Mouse (Mus musculus): Measurements from ENCODE around the gene Ltbp3. TPM values are rescaled to one million over a fixed set of nuclear protein-coding genes. Genes with fewer than 3 reads are reported as not detected.

The Ltbp3 gene
- total RNA-seq, 2 experiments from 2014 or later, result 0.68 TPM; not detected in 1

GRCm38 (mm10) chr19:5801432-5801964 is 60.8 kb downstream of the Ltbp3 start:
- ATAC-seq (replicated peaks; ENCODE audit: low FRiP score, poor library complexity, severe bottlenecking), result no peak

DNA sequence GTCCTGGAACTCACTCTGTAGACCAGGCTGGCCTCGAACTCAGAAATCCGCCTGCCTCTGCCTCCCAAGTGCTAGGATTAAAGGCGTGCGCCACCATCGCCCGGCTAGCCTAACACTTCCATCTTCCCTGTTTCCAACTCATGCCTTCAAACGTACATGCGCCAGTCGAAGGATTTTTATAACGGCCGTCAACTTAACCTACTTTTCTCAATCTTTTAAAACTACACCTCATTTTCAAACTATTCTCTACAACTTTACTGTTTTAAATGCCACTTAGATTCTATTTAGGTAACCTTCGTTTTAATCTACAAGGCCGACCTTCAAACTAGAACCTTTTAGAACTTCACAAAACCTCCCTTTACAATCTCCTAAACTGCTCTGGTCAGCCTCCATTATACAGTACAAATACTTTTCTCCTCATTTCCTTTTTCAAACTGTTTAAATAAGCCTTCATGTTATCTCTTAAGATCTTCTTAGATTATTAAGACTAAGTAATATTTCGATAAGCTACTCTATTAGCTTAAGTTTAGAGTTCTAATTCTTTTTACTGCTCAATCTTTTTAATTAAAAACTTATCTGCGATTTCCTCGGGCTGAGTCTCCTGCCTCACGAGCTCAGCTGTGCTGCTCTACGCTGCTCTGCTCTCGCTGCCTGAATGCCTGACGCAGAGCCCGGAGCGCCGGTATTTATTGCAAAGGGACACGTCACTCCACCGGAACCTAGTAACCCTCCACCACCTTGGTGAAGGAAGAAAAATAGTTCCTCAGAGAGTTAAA is 61.5 kb downstream of the Ltbp3 start:
- 0 out of 2 replicates have a peak, but pooled peaks have one; percentile 27 for ATAC-seq (replicated peaks; ENCODE audit: low FRiP score, poor library complexity, severe bottlenecking)

DNA sequence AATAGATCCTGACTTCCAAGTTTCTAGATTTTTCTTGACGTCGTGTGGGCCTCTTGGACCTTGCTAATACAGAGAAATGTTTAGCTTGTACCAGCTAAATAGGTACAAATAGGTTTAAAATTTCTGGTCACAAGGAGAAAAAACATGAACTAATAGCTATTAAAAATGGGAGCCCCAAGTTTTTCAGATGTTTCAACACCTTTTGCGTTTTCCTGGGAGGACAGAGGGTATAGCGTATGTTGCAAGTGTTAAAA is 62.0 kb downstream of the Ltbp3 start:
- no peak for ATAC-seq (replicated peaks; ENCODE audit: low FRiP score, poor library complexity, severe bottlenecking)

DNA sequence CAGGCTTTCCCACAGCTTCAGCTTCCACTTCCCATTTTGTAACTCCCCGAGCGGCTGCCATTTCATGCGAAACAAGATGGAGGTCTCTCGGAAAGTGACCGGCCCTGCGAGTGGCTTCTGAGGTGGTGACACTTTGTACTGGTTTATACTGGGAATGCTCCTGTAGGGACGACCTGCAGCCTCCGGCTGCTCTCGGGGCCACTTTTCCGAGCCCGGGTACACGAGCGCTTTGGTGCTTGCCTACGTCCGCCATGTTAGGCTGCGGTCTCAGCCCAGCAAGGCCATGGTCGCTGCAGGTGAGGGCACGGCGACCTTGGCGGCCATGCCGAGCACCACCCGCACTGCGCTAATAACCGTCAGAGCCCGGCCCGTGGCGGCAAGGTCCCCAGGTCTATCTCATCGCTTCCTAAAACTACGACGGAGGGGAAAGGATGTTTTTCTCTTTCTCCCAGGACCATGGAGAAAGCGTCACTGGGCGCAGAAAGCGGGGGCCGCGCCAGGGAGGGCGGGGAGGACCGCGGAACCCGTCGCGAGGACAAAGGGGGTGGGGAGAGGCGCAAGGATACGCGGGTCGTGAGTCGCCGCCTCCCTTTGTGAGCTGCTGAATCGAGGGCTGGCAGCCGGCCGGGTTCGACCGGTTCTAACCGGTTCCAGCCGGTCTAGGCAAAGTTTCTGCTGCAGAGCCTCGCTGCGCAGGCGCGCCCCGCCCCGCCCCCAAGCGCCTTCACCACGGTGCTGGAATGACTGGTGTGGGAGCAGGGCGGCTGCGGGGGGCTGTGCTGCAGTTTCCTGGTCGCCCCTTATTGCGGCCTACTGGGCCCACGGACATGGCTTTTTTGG is 62.6 kb downstream of the Ltbp3 start:
- peak; percentile 58 for ATAC-seq (replicated peaks; ENCODE audit: low FRiP score, poor library complexity, severe bottlenecking)

GRCm38 (mm10) chr19:5803881-5804279 is 63.2 kb downstream of the Ltbp3 start:
- 0 out of 2 replicates have a peak, but pooled peaks have one; percentile 7 for ATAC-seq (replicated peaks; ENCODE audit: low FRiP score, poor library complexity, severe bottlenecking)

DNA sequence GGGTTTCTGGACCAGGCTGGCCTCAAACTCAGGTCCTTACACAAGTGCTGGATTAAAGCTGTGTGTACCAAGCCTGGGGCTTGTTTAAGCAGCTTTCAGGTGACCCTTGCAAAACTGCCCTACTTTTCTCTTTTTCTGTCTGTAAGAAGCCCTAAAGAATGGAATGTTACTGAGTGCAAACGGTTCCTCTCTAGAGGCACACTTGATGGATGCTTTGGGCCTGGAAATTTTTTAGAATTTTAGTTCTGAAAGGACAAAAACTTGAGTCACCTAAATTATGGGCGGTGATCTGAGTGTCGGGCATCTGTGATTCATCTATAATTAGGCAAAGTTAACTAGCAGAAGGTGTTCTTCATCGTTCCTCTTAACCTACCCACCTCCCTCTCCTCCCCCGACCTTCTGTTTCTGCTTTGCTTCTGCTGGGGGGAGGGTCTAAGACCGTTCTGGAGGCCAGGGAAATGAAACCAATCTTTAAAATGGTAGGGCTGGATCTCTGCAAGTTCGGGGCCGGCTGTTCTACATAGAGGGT is 63.7 kb downstream of the Ltbp3 start:
- ATAC-seq (replicated peaks; ENCODE audit: low FRiP score, poor library complexity, severe bottlenecking), result no peak

DNA sequence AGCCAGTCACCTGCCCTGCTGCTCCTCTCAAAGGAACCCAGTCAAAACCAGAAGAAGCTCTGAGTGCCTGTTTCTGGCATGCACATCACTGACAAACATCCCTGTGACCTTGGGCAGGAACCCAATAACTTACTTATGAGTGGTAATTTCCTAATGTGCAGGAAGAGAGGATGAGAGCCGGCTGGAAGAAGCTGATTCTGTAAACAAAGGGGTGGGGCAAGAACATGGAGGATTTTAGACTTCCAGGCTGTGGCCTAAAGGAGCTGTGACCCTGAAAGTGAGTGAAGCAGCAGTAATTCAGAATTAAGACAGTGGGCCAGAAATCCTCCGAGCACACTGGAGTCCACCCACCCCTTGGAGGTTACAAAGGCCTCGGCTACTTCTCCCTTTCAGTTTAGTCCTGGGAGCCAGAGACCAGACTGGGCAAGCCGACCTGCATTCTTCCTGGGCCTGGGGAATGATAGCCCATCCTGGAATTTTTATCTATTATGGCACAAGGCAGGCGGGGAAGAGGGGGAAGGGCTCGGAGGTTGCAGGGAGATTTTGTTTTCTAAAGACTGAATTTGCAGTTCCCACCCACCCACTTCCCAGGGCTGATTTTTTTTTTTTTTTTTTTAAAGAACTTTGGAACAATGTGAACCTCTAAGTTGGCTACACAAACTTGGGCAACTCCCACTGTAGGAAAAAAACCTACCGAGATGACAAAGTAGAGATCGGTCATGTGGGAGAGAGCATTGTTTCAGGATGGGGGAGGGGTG is 65.5 kb downstream of the Ltbp3 start:
- no peak for ATAC-seq (replicated peaks; ENCODE audit: low FRiP score, poor library complexity, severe bottlenecking)

DNA sequence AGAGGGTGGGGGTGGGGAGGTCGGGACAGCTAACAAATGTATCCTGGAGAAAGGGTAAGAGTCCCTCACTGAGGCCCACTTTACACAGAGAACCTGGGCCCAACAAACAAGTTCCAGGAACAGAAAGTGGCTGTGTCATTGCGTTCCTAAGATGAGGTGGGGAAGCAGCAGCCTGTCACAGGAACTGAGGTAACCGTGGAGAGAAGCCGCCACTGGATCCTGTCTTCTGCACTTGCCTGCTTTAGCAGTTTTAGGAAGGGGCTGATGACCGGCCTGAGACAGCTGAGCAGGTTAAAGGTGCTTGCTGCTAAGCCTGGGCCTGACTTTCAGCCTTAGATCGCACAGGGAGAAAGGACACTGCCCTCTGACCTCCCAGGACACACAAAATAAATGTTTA is 66.1 kb downstream of the Ltbp3 start:
- peak; percentile 29; the same call in 1 of the 2 replicates for ATAC-seq (replicated peaks; ENCODE audit: low FRiP score, poor library complexity, severe bottlenecking)

DNA sequence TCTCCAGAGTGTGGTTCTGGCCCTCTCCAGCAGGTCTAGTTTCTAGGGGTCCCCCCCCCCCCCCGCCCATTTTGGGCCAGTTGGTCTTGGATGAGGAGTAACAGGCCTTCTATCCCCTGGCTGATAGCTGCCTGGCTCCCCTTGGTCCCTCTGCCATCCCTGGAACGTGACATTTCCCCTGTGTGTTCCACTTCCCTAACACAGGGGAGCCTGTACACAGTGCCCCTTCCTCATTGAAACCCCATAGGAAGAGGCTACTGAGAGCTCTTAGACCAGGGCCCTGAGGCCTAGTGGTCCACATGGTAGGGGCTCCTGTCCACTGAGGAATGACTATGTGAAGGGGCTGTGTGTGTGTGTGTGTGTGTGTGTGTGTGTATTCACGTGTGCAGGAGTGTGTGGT is 67.0 kb downstream of the Ltbp3 start:
- ATAC-seq (replicated peaks; ENCODE audit: low FRiP score, poor library complexity, severe bottlenecking), result no peak

Other genes starting within 250 kb of the Ltbp3 start
- not detected in 2 replicates for gene 1700020D05Rik, start 237.1 kb upstream of the Ltbp3 start, total RNA-seq (2015; ENCODE audit: low replicate concordance)
- gene 1700020D05Rik, start 237.1 kb upstream of the Ltbp3 start, total RNA-seq (2017; ENCODE audit: low replicate concordance), result 1.1 and 1.3 TPM in 2 replicates
- 1.9 and 2.9 TPM in 2 replicates for gene Snx32, start 230.4 kb upstream of the Ltbp3 start, total RNA-seq (2015; ENCODE audit: low replicate concordance)
- 11.7 and 13.4 TPM in 2 replicates for gene Snx32, start 230.4 kb upstream of the Ltbp3 start, total RNA-seq (2017; ENCODE audit: low replicate concordance)
- not detected in 2 replicates for gene Ovol1, start 180.3 kb upstream of the Ltbp3 start, total RNA-seq (2015; ENCODE audit: low replicate concordance)
- not detected in 2 replicates for gene Ovol1, start 180.3 kb upstream of the Ltbp3 start, total RNA-seq (2017; ENCODE audit: low replicate concordance)
- gene Ap5b1, start 172.9 kb upstream of the Ltbp3 start, total RNA-seq (2015; ENCODE audit: low replicate concordance), result 2.9 and 5.2 TPM in 2 replicates
- gene Ap5b1, start 172.9 kb upstream of the Ltbp3 start, total RNA-seq (2017; ENCODE audit: low replicate concordance), result 1.8 and 4.7 TPM in 2 replicates
- 14.4 and 52.2 TPM in 2 replicates for gene Rnaseh2c, start 139.0 kb upstream of the Ltbp3 start, total RNA-seq (2015; ENCODE audit: low replicate concordance)
- gene Rnaseh2c, start 139.0 kb upstream of the Ltbp3 start, total RNA-seq (2017; ENCODE audit: low replicate concordance), result 19.3 and 79.3 TPM in 2 replicates
- 8.2 and 11.3 TPM in 2 replicates for gene Kat5, start 130.7 kb upstream of the Ltbp3 start, total RNA-seq (2015; ENCODE audit: low replicate concordance)
- 22.0 and 28.9 TPM in 2 replicates for gene Kat5, start 130.7 kb upstream of the Ltbp3 start, total RNA-seq (2017; ENCODE audit: low replicate concordance)
- 13.1 and 25.1 TPM in 2 replicates for gene Rela, start 103.4 kb upstream of the Ltbp3 start, total RNA-seq (2015; ENCODE audit: low replicate concordance)
- gene Rela, start 103.4 kb upstream of the Ltbp3 start, total RNA-seq (2017; ENCODE audit: low replicate concordance), result 15.5 and 22.0 TPM in 2 replicates
- 20.5 and 36.9 TPM in 2 replicates for gene Sipa1, start 77.2 kb upstream of the Ltbp3 start, total RNA-seq (2015; ENCODE audit: low replicate concordance)
- gene Sipa1, start 77.2 kb upstream of the Ltbp3 start, total RNA-seq (2017; ENCODE audit: low replicate concordance), result 27.4 and 90.3 TPM in 2 replicates
- 5.0 and 7.3 TPM in 2 replicates for gene Map3k11, start 52.2 kb upstream of the Ltbp3 start, total RNA-seq (2015; ENCODE audit: low replicate concordance)
- 8.4 and 11.2 TPM in 2 replicates for gene Map3k11, start 52.2 kb upstream of the Ltbp3 start, total RNA-seq (2017; ENCODE audit: low replicate concordance)
- gene Pcnx3, start 52.0 kb upstream of the Ltbp3 start, total RNA-seq (2015; ENCODE audit: low replicate concordance), result 10.7 and 16.3 TPM in 2 replicates
- gene Pcnx3, start 52.0 kb upstream of the Ltbp3 start, total RNA-seq (2017; ENCODE audit: low replicate concordance), result 14.8 and 20.3 TPM in 2 replicates
- gene Kcnk7, start 36.5 kb upstream of the Ltbp3 start, total RNA-seq (2015; ENCODE audit: low replicate concordance), result not detected in 2 replicates
- gene Kcnk7, start 36.5 kb upstream of the Ltbp3 start, total RNA-seq (2017; ENCODE audit: low replicate concordance), result not detected in 2 replicates
- gene Ehbp1l1, start 14.6 kb upstream of the Ltbp3 start, total RNA-seq (2015; ENCODE audit: low replicate concordance), result 27.5 and 57.9 TPM in 2 replicates
- gene Ehbp1l1, start 14.6 kb upstream of the Ltbp3 start, total RNA-seq (2017; ENCODE audit: low replicate concordance), result 236 and 446 TPM in 2 replicates
- gene Fam89b, start 11.3 kb upstream of the Ltbp3 start, total RNA-seq (2015; ENCODE audit: low replicate concordance), result 11.5 and 30.4 TPM in 2 replicates
- gene Fam89b, start 11.3 kb upstream of the Ltbp3 start, total RNA-seq (2017; ENCODE audit: low replicate concordance), result 8.5 and 10.5 TPM in 2 replicates
- gene Scyl1, start 30.5 kb downstream of the Ltbp3 start, total RNA-seq (2015; ENCODE audit: low replicate concordance), result 8.2 and 12.9 TPM in 2 replicates
- 9.1 and 11.9 TPM in 2 replicates for gene Scyl1, start 30.5 kb downstream of the Ltbp3 start, total RNA-seq (2017; ENCODE audit: low replicate concordance)
- 5.4 and 6.0 TPM in 2 replicates for gene Frmd8, start 134.4 kb downstream of the Ltbp3 start, total RNA-seq (2015; ENCODE audit: low replicate concordance)
- 4.2 and 6.8 TPM in 2 replicates for gene Frmd8, start 134.4 kb downstream of the Ltbp3 start, total RNA-seq (2017; ENCODE audit: low replicate concordance)
- gene Slc25a45, start 136.9 kb downstream of the Ltbp3 start, total RNA-seq (2015; ENCODE audit: low replicate concordance), result 14.0 and 14.6 TPM in 2 replicates
- 10.0 and 11.3 TPM in 2 replicates for gene Slc25a45, start 136.9 kb downstream of the Ltbp3 start, total RNA-seq (2017; ENCODE audit: low replicate concordance)
- gene Tigd3, start 153.2 kb downstream of the Ltbp3 start, total RNA-seq (2015; ENCODE audit: low replicate concordance), result 0.38 and 1.0 TPM in 2 replicates
- gene Tigd3, start 153.2 kb downstream of the Ltbp3 start, total RNA-seq (2017; ENCODE audit: low replicate concordance), result 3.1 and 6.1 TPM in 2 replicates
- gene Dpf2, start 172.1 kb downstream of the Ltbp3 start, total RNA-seq (2015; ENCODE audit: low replicate concordance), result 19.4 and 34.3 TPM in 2 replicates
- gene Dpf2, start 172.1 kb downstream of the Ltbp3 start, total RNA-seq (2017; ENCODE audit: low replicate concordance), result 58.8 and 71.4 TPM in 2 replicates
- gene Cdc42ep2, start 183.9 kb downstream of the Ltbp3 start, total RNA-seq (2015; ENCODE audit: low replicate concordance), result 0.38 and 0.42 TPM in 2 replicates
- gene Cdc42ep2, start 183.9 kb downstream of the Ltbp3 start, total RNA-seq (2017; ENCODE audit: low replicate concordance), result 0.42 TPM in 1 of 2 replicates, not detected in the other
- gene Pola2, start 223.3 kb downstream of the Ltbp3 start, total RNA-seq (2015; ENCODE audit: low replicate concordance), result 24.5 and 44.0 TPM in 2 replicates
- 30.8 and 38.7 TPM in 2 replicates for gene Pola2, start 223.3 kb downstream of the Ltbp3 start, total RNA-seq (2017; ENCODE audit: low replicate concordance)
- not detected in 2 replicates for gene Slc22a20, start 245.2 kb downstream of the Ltbp3 start, total RNA-seq (2015; ENCODE audit: low replicate concordance)
- not detected in 2 replicates for gene Slc22a20, start 245.2 kb downstream of the Ltbp3 start, total RNA-seq (2017; ENCODE audit: low replicate concordance)